Mouse (Mus musculus) hindbrain, postnatal 0 days (tissue): ENCODE data around the gene Egln2. TPM values are rescaled to one million over a fixed set of nuclear protein-coding genes. Genes with fewer than 3 reads are reported as not detected.

ENCODE experiments used
- ATAC-seq: fragments of 200-750 bp; cut with Nextera tagmentation; 2 replicates; pipeline ENCODE4 v1.8.0; 2017; ENCODE audit warnings: mild to moderate bottlenecking, moderate TSS enrichment, moderate library complexity
- DNase-seq: peaks from one replicate; pipeline ENCODE4 v3.0.0-alpha.2; 2015; ENCODE audit warnings: low spot score
- H3K27ac ChIP-seq: fragments of 300-500 bp; sonication (generic); 2 replicates; pipeline ENCODE4 v1.5.1; 2014; ENCODE audit warnings: mild to moderate bottlenecking
- H3K27me3 ChIP-seq: fragments of 300-500 bp; sonication (generic); 2 replicates; pipeline ENCODE4 v1.6.1; 2014; ENCODE audit warnings: low read length, mixed read lengths; ENCODE audit not compliant: insufficient read depth
- H3K36me3 ChIP-seq: fragments of 300-500 bp; sonication (generic); 2 replicates; pipeline ENCODE4 v1.6.1; 2014; ENCODE audit warnings: low read length, mixed read lengths; ENCODE audit not compliant: insufficient read depth
- H3K4me1 ChIP-seq: fragments of 300-500 bp; sonication (generic); 2 replicates; pipeline ENCODE4 v1.6.1; 2014; ENCODE audit warnings: antibody characterized with exemption, low read length, mixed read lengths; ENCODE audit not compliant: insufficient read depth
- H3K4me2 ChIP-seq: fragments of 300-500 bp; sonication (generic); 2 replicates; pipeline ENCODE4 v1.6.1; 2014; ENCODE audit warnings: low read depth, mild to moderate bottlenecking, low read length, moderate library complexity, mixed read lengths
- H3K4me3 ChIP-seq: fragments of 300-500 bp; sonication (generic); 2 replicates; pipeline ENCODE4 v1.5.1; 2014; ENCODE audit warnings: low read length
- H3K9ac ChIP-seq: fragments of 300-500 bp; sonication (generic); replicated peaks from 2 replicates; pipeline ENCODE4 v1.6.1; 2014; ENCODE audit warnings: mild to moderate bottlenecking, low read length, moderate library complexity, mixed read lengths
- H3K9me3 ChIP-seq: fragments of 300-500 bp; sonication (generic); 2 replicates; pipeline ENCODE4 v1.6.1; 2016; ENCODE audit warnings: low read length, mixed read lengths
- CTCF ChIP-seq: IDR thresholded peaks from 2 replicates; pipeline ENCODE4 v1.5.1; 2016; ENCODE audit warnings: antibody characterized with exemption, control low read depth, low read depth
- WGBS: fragments of 180-500 bp; shearing (Covaris S2); extraction: QIAGEN DNeasy Blood & Tissue Kit; methylation state at CpG from one replicate; pipeline ENCODE4 v1.1.7; 2014; 5-methylcytosine and 5-hydroxymethylcytosine counted together
- polyA plus RNA-seq: library from polyadenylated mRNA; unstranded; fragments of >200 nt; fragmentation: Nextera tagmentation; extraction: Ambion mirVana; gene quantifications from 2 replicates; pipeline ENCODE4 v1.2.1, GENCODE M21; 2015
- total RNA-seq: library from RNA; depleted of rRNA; stranded (reverse); fragments of >200 nt; gene quantifications from 2 replicates; pipeline ENCODE4 v1.2.3, GENCODE M21; 2014

Gene Egln2
- total and polyA plus RNA-seq, 2 experiments from 2014 or later, result 78.6 to 117 TPM

DNA sequence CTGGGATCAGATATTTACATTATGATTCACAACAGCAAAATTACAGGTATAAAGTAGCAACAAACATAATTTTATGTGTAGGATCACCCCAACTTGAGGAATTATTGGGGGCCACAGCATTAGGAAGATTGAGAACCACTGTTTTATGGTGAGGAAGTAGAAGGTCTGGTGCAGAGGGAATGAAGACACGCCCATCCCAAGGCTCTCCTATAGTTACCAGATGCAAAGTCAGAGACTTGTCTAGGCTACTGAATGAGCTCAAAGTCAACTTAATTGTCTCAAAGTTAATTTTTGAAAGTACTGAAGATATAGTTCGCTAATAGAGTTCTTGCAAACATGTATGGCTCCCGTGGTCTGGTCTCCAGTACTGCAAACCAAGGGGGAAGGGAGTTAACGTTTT, 32.8 kb downstream of the Egln2 start:
- H3K36me3 ChIP-seq, result no peaks in the 10 kb centered on the region

DNA sequence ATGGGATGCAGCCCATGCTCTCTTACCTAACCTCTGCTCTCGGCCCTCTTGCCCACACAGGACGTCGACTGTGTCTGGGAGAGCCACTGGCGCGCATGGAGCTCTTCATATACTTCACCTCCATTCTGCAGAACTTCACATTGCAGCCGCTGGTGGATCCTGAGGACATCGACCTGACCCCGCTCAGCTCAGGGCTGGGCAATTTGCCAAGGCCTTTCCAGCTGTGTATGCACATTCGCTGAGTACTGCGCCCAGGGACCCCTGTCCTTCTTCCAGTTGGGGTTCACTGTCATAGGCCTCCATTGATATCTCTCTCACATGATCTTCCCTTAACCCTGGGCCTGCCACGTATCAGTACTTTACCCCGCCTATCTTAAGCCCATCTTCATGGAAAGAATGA, 33.4 kb downstream of the Egln2 start:
- Histone ChIP-seq H3K27me3 (no peaks in the 10 kb centered on the region), H3K27ac (no peak overlapping the region), H3K36me3 (no peaks in the 10 kb centered on the region), H3K9me3 (no peaks in the 10 kb centered on the region), H3K4me1 (no peaks in the 10 kb centered on the region), H3K4me2 (no peak overlapping the region), H3K9ac (no peak overlapping the region), H3K4me3 (no peak overlapping the region)
- no peak for DNase-seq
- TF ChIP-seq CTCF, result no peak
- 72% methylated on average over 12 of the region's 12 CpGs for WGBS
- ATAC-seq, result no peak

More for the DNA sequence above, 32.8 kb downstream of the Egln2 start:
- no peak overlapping the region for H3K4me2 ChIP-seq
- no peaks in the 10 kb centered on the region for H3K4me1 ChIP-seq
- ATAC-seq, result no peak
- no peaks in the 10 kb centered on the region for H3K9me3 ChIP-seq
- no peak for TF ChIP-seq CTCF
- H3K27me3 ChIP-seq, result no peaks in the 10 kb centered on the region
- no peak for DNase-seq
- H3K27ac ChIP-seq, result no peak overlapping the region
- H3K9ac ChIP-seq, result no peak overlapping the region
- WGBS, result 81% methylated on average over 4 of the region's 4 CpGs
- no peak overlapping the region for H3K4me3 ChIP-seq

DNA sequence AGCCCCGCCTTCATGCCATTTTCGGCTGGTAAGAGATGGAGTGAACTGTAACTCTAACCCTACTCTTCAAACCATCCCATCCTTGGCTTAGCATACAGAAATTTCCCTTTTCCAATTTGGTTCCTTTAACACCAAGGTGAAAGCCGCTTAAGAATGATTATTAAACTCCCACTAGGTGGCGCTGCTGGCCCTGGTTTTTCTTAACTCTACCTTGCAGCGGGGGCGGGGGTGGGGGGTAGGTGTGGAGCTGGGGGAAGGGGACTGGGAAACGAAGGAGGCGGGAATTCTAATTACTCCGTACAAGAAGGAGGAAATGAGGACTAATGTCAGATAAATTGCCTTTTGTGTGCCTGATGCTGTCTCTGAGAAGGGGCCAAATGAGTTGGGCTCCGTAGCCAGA, 34.0 kb downstream of the Egln2 start:
- no peaks in the 10 kb centered on the region for H3K4me1 ChIP-seq
- H3K27ac ChIP-seq, result no peak overlapping the region
- H3K9ac ChIP-seq, result no peak overlapping the region
- ATAC-seq, result 0 out of 2 replicates have a peak, but pooled peaks have one; percentile 33
- H3K36me3 ChIP-seq, result no peaks in the 10 kb centered on the region
- DNase-seq, result peak; percentile 76
- no peaks in the 10 kb centered on the region for H3K27me3 ChIP-seq
- no peak overlapping the region for H3K4me2 ChIP-seq
- H3K9me3 ChIP-seq, result no peaks in the 10 kb centered on the region
- no peak overlapping the region for H3K4me3 ChIP-seq
- peak; percentile 54 for TF ChIP-seq CTCF
- WGBS, result 15% methylated on average over 10 of the region's 10 CpGs

DNA sequence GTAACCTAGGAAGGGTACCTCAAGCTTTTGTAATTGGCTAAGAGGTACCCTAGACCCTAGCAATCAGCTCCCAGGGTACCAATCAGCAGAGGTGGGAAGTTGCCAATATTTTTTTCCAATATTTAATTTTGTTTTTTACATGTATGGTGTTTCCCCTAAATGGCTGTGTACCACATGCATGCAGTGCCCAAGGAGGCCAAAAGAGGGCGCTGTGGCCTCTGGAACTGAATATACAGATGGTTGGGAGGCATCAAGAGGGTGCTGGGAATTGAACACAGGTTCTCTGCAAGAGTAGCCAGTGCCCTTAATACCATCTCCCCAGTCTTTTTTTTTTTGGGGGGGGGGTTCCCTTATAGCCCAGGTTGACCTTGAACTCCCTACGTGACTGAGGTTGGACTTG, 35.2 kb downstream of the Egln2 start:
- ATAC-seq (no peak), DNase-seq (no peak)
- Histone ChIP-seq H3K27ac (no peak overlapping the region), H3K4me3 (no peak overlapping the region), H3K9ac (no peak overlapping the region), H3K36me3 (no peaks in the 10 kb centered on the region), H3K27me3 (no peaks in the 10 kb centered on the region), H3K4me1 (no peaks in the 10 kb centered on the region), H3K4me2 (no peak overlapping the region), H3K9me3 (no peaks in the 10 kb centered on the region)
- TF ChIP-seq CTCF, result no peak; the same call in 1 of the 2 replicates
- 68% methylated on average over 2 of the region's 2 CpGs for WGBS

DNA sequence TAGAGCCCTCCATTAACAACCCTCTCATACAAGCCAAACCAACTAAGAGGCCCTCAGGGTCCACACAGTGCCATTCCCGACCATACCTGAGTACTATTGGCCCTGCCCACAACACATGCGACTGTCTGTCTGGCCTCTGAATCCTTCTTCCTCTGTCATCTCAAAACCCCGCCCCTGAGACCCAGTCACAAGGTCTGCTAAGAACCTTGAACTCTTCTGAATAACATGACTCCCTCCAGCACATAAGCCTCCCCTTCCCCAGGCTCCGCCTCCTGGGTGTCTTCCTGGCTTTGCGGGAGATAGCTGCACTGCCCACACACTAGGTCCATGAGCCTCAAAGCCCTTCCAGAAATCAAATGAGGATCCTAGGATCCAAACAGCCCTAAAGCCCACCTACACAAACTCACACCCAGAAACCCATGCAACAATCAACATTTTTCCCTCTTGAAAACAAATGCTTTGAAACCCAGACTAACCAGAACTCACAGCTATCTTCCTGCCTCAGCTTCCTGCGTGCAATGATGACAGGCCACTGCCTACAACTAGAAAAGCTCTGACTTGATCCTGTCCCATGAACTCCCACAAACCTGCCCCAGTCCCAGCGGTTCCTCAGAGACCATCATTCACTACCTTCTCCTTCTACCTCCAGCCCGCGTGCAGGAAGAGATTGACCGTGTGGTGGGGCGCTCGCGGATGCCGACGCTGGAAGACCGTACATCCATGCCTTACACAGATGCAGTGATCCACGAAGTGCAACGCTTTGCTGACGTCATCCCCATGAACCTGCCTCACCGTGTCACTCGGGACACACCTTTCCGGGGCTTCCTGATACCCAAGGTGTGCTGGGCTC, 35.9 kb downstream of the Egln2 start:
- H3K4me2 ChIP-seq, result no peak overlapping the region
- no peak overlapping the region for H3K27ac ChIP-seq
- no peak overlapping the region for H3K4me3 ChIP-seq
- no peak for DNase-seq
- WGBS, result 89% methylated on average over 22 of the region's 22 CpGs
- no peaks in the 10 kb centered on the region for H3K36me3 ChIP-seq
- no peaks in the 10 kb centered on the region for H3K9me3 ChIP-seq
- no peaks in the 10 kb centered on the region for H3K27me3 ChIP-seq
- no peak for ATAC-seq
- H3K9ac ChIP-seq, result no peak overlapping the region
- no peaks in the 10 kb centered on the region for H3K4me1 ChIP-seq
- no peak for TF ChIP-seq CTCF

DNA sequence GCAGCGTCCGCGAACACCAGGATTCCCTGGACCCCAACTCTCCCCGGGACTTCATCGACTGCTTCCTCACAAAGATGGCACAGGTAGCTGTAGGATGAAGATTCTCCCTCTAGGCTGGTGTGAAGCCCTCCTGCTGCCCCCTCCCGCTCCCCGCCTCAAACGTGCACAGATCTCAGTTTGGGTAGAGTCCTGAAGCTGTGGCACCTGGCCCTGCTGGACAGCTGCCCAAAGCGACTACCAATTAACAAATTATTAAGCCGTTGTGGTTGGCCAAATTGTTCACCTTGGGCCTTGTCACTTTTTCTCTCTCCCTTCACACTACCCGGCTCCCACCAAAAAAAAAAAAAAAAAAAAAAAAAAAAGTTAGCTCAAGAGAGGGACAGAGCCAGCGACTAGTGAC, 36.8 kb downstream of the Egln2 start:
- WGBS, result 86% methylated on average over 12 of the region's 12 CpGs
- ATAC-seq, result no peak
- no peak overlapping the region for H3K9ac ChIP-seq

DNA sequence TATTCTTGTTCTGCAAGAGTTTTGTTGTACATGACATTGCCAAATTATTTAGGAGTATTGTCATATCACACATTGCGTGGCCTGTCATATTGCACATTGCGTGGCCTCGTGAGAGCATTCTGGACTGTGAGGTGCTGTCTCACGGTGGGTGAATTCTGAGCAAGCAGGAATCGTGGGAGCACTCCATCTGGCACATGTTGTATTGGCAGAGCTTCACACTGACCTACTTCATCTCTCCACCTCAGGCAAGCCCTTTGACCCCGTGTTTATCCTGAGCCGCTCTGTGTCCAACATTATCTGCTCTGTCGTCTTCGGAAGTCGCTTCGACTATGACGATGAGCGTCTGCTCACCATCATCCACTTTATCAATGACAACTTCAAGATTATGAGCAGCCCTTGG, 37.7 kb downstream of the Egln2 start:
- Histone ChIP-seq H3K4me1 (no peaks in the 10 kb centered on the region), H3K4me3 (no peak overlapping the region), H3K27ac (no peak overlapping the region), H3K9ac (no peak overlapping the region), H3K27me3 (no peaks in the 10 kb centered on the region), H3K36me3 (no peaks in the 10 kb centered on the region), H3K9me3 (no peaks in the 10 kb centered on the region), H3K4me2 (no peak overlapping the region)
- WGBS, result 93% methylated on average over 13 of the region's 13 CpGs
- ATAC-seq (no peak), DNase-seq (no peak)
- TF ChIP-seq CTCF, result no peak

More for the DNA sequence above, 36.8 kb downstream of the Egln2 start:
- Histone ChIP-seq H3K9me3 (no peaks in the 10 kb centered on the region), H3K27me3 (no peaks in the 10 kb centered on the region), H3K36me3 (no peaks in the 10 kb centered on the region), H3K4me1 (no peaks in the 10 kb centered on the region), H3K4me3 (no peak overlapping the region), H3K27ac (no peak overlapping the region), H3K4me2 (no peak overlapping the region)
- TF ChIP-seq CTCF, result no peak
- DNase-seq, result no peak
